Mouse (Mus musculus) ES-E14 (cell line): ENCODE results near the gene Gm29797. TPM values are rescaled to one million over a fixed set of nuclear protein-coding genes. Genes with fewer than 3 reads are reported as not detected.

Experiments
- DNase-seq: peaks from one replicate; pipeline ENCODE4 v3.0.0-alpha.2; 2013; ENCODE audit warnings: low read depth, low spot score
- H3K27ac ChIP-seq: 2 replicates; pipeline ENCODE4 v1.5.1; 2012; ENCODE audit warnings: low read depth, mild to moderate bottlenecking, low read length, moderate library complexity, mixed read lengths; ENCODE audit not compliant: poor library complexity, insufficient read depth, severe bottlenecking
- H3K36me3 ChIP-seq: 2 replicates; pipeline ENCODE4 v1.6.1; 2012; ENCODE audit warnings: mild to moderate bottlenecking, low read length, moderate library complexity, mixed read lengths; ENCODE audit not compliant: control insufficient read depth, poor library complexity, insufficient read depth, severe bottlenecking
- H3K4me1 ChIP-seq, 2 experiments: fragments of 150-350 bp in 1 of 2; sonication (generic) in 1 of 2; 2 replicates each; pipeline ENCODE4 v1.6.1; 2012; ENCODE audit warnings: low read length in 2 of 2, mild to moderate bottlenecking in 1 of 2, mixed read lengths in 1 of 2; ENCODE audit not compliant: control insufficient read depth in 2 of 2, insufficient read depth in 2 of 2, poor library complexity in 1 of 2
- H3K4me3 ChIP-seq, 2 experiments: fragments of 150-350 bp in 1 of 2; sonication (generic) in 1 of 2; 2 replicates each; pipeline ENCODE4 v1.5.1; 2012; ENCODE audit warnings: low read length in 2 of 2, low read depth in 1 of 2, mild to moderate bottlenecking in 1 of 2, mixed read lengths in 1 of 2; ENCODE audit not compliant: insufficient read depth in 1 of 2, poor library complexity in 1 of 2, severe bottlenecking in 1 of 2
- H3K9ac ChIP-seq: 2 replicates; pipeline ENCODE4 v1.6.1; 2012; ENCODE audit warnings: low read depth, mild to moderate bottlenecking, low read length, mixed read lengths; ENCODE audit not compliant: poor library complexity, insufficient read depth, severe bottlenecking
- H3K9me3 ChIP-seq: fragments of 150-350 bp; sonication (generic); 2 replicates; pipeline ENCODE4 v1.6.1; 2012; ENCODE audit warnings: low read depth, mild to moderate bottlenecking, low read length; ENCODE audit not compliant: control insufficient read depth, insufficient read depth
- CHD2 ChIP-seq: IDR thresholded peaks from 2 replicates; pipeline ENCODE4 v1.6.1; 2014; ENCODE audit warnings: mild to moderate bottlenecking, low read depth, low read length, inconsistent platforms
- HCFC1 ChIP-seq: IDR thresholded peaks from 2 replicates; pipeline ENCODE4 v1.6.1; 2012; ENCODE audit warnings: low read length, inconsistent platforms, borderline replicate concordance; ENCODE audit not compliant: insufficient read depth
- MAFK ChIP-seq: IDR thresholded peaks from 2 replicates; pipeline ENCODE4 v1.6.1; 2014; ENCODE audit warnings: mild to moderate bottlenecking, low read depth, low read length, inconsistent platforms; ENCODE audit not compliant: insufficient read depth
- ZC3H11A ChIP-seq: IDR thresholded peaks from 2 replicates; pipeline ENCODE4 v1.6.1; 2012; ENCODE audit warnings: low read depth, mild to moderate bottlenecking, inconsistent platforms, low read length, borderline replicate concordance
- ZNF384 ChIP-seq: IDR thresholded peaks from 2 replicates; pipeline ENCODE4 v1.6.1; 2012; ENCODE audit warnings: low read depth, low read length, inconsistent platforms
- in situ Hi-C, 2 experiments: fragments of 600-800 bp; cut with MboI; formaldehyde crosslinking; loops; one replicate each; pipeline ENCODE4 v1.15.1; 2025; ENCODE audit warnings: low sequenced_read_pairs in 2 of 2, inconsistent platforms in 1 of 2; ENCODE audit not compliant: unreplicated experiment in 2 of 2
- total RNA-seq: library from RNA; depleted of rRNA; stranded (reverse); fragments of 300-350 nt; gene quantifications from 2 replicates; pipeline ENCODE4 v1.2.3, GENCODE M21; 2012

Gene Gm29797
- total RNA-seq, 1 experiment: 1.8 TPM

DNA sequence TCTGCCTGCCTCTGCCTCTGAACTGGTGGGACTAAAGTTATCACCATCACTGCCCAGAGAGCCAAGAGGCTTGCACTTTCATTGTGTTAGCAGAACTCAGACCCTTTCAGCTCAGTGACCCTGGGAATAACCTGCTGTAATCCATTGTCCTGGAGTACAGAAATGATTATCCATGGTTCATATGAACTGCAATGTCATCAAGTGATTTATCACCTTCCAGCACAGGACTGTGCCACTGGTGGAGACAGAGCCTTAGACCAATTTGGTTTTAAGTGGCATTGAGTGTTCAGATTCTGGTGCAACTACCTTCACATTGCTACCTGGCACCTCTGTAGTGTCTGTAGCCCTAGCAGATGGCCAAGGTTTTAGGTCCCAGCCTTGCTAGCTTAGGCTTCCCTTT, 3.8 kb upstream of the Gm29797 start:
- no peak for DNase-seq
- Histone ChIP-seq H3K27ac (no peak overlapping the region), H3K9ac (no peak overlapping the region), H3K9me3 (no peaks in the 10 kb centered on the region), H3K4me3 (no peak overlapping the region), H3K4me1 (peaks cover 0 to 3% of the 10 kb centered on the region in 2 experiments; a peak in 1 of 4 replicates), H3K36me3 (peaks cover 41% of the 10 kb centered on the region)
- TF ChIP-seq ZNF384: no peak
- TF ChIP-seq MAFK: no peak
- TF ChIP-seq CHD2: no peak
- TF ChIP-seq HCFC1: no peak
- in situ Hi-C loops: no loop called here

- TF ChIP-seq HCFC1 (no peak), ZNF384 (no peak), ZC3H11A (no peak), MAFK (no peak), CHD2 (no peak)
- in situ Hi-C loops: no loop called here
- Histone ChIP-seq H3K9me3 (no peaks in the 10 kb centered on the region), H3K4me3 (no peak overlapping the region), H3K36me3 (peaks cover 37% of the 10 kb centered on the region), H3K9ac (no peak overlapping the region), H3K27ac (no peak overlapping the region), H3K4me1 (peaks cover 0 to 3% of the 10 kb centered on the region in 2 experiments; a peak in 1 of 4 replicates)
- DNase-seq: no peak
These were observed 3.3 kb upstream of the Gm29797 start for GRCm38 (mm10) chr2:181653523-181653922.

DNA sequence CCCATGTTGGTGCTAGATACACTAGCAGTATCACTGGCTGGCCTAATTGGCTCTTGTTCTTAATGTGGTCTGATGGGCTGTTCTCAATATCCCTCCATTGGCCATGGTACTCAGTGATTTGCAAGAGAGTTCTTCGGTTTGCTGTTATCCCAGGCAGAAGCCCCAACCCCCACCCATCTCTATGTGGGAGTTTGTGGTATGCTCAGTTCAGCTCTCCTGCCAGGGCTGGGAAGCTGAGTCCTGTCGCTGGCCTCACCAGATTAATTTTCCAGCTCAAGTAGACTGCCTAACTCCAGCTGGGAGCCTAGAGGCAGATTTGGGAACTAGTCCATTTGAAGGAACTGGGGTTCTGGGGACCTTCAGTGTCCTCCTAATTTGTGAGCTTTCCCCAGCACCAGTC, 607 bp downstream of the Gm29797 start:
- in situ Hi-C loops: no loop called here
- peaks cover 17% of the 10 kb centered on the region for H3K36me3 ChIP-seq
- TF ChIP-seq MAFK: no peak
- TF ChIP-seq CHD2: no peak
- no peak overlapping the region for H3K4me3 ChIP-seq
- H3K4me1 ChIP-seq: peaks cover 2 to 9% of the 10 kb centered on the region in 2 experiments; a peak in 2 of 4 replicates
- no peak overlapping the region for H3K9ac ChIP-seq
- H3K9me3 ChIP-seq: no peaks in the 10 kb centered on the region
- H3K27ac ChIP-seq: no peak overlapping the region
- no peak for DNase-seq

GRCm38 (mm10) chr2:181658528-181658927, 1.7 kb downstream of the Gm29797 start:
- Histone ChIP-seq H3K9me3 (no peaks in the 10 kb centered on the region), H3K36me3 (peaks cover 15% of the 10 kb centered on the region; the same call in 1 of the 2 replicates), H3K9ac (no peak overlapping the region), H3K27ac (no peak overlapping the region), H3K4me1 (peaks cover 2 to 14% of the 10 kb centered on the region in 2 experiments; a peak in 2 of 4 replicates), H3K4me3 (no peak overlapping the region)
- in situ Hi-C loops: no loop called here
- no peak for TF ChIP-seq ZC3H11A
- TF ChIP-seq CHD2: no peak
- TF ChIP-seq MAFK: no peak
- TF ChIP-seq HCFC1: no peak
- no peak for TF ChIP-seq ZNF384
- no peak for DNase-seq

- Histone ChIP-seq H3K36me3 (peaks cover 10% of the 10 kb centered on the region; the same call in 1 of the 2 replicates), H3K4me3 (peak overlapping the region in 1 of 2 experiments; percentile 41; a peak in 1 of 4 replicates), H3K27ac (no peak overlapping the region), H3K4me1 (peaks cover 2 to 17% of the 10 kb centered on the region in 2 experiments; a peak in 3 of 4 replicates), H3K9ac (no peak overlapping the region), H3K9me3 (no peaks in the 10 kb centered on the region)
- peak; percentile 65 for DNase-seq
- no peak for TF ChIP-seq MAFK
- in situ Hi-C loops: no loop called here
These were observed 2.2 kb downstream of the Gm29797 start for GRCm38 (mm10) chr2:181658930-181659555.
